Mouse (Mus musculus) forebrain, postnatal 0 days (tissue): ENCODE results near the gene Hivep3. TPM values are rescaled to one million over a fixed set of nuclear protein-coding genes. Genes with fewer than 3 reads are reported as not detected.

ENCODE experiments used
- ATAC-seq: fragments of 200-750 bp; cut with Nextera tagmentation; 2 replicates; pipeline ENCODE4 v1.8.0; 2017; ENCODE audit warnings: mild to moderate bottlenecking, moderate library complexity
- DNase-seq: peaks from one replicate; pipeline ENCODE4 v3.0.0-alpha.2; 2015
- H3K27ac ChIP-seq: fragments of 300-500 bp; sonication (generic); 2 replicates; pipeline ENCODE4 v1.5.1; 2014; ENCODE audit warnings: low read depth, mild to moderate bottlenecking, antibody characterized with exemption, low read length, moderate library complexity, mixed read lengths
- H3K27me3 ChIP-seq: fragments of 300-500 bp; sonication (generic); 2 replicates; pipeline ENCODE4 v1.6.1; 2014; ENCODE audit warnings: mild to moderate bottlenecking, low read length, mixed read lengths; ENCODE audit not compliant: insufficient read depth
- H3K36me3 ChIP-seq: fragments of 300-500 bp; sonication (generic); 2 replicates; pipeline ENCODE4 v1.6.1; 2014; ENCODE audit warnings: mild to moderate bottlenecking, moderate library complexity; ENCODE audit not compliant: insufficient read depth
- H3K4me1 ChIP-seq: fragments of 300-500 bp; sonication (generic); 2 replicates; pipeline ENCODE4 v1.6.1; 2014; ENCODE audit warnings: antibody characterized with exemption; ENCODE audit not compliant: insufficient read depth
- H3K4me2 ChIP-seq: fragments of 300-500 bp; sonication (generic); 2 replicates; pipeline ENCODE4 v1.6.1; 2014; ENCODE audit warnings: low read depth, mild to moderate bottlenecking, moderate library complexity
- H3K4me3 ChIP-seq: fragments of 300-500 bp; sonication (generic); 2 replicates; pipeline ENCODE4 v1.5.1; 2014; ENCODE audit warnings: low read depth, low read length, mixed read lengths
- H3K9ac ChIP-seq: fragments of 300-500 bp; sonication (generic); 2 replicates; pipeline ENCODE4 v1.6.1; 2014; ENCODE audit warnings: mild to moderate bottlenecking
- H3K9me3 ChIP-seq: fragments of 300-500 bp; sonication (generic); 2 replicates; pipeline ENCODE4 v1.6.1; 2016; ENCODE audit warnings: low read length
- CTCF ChIP-seq: sonication (generic); IDR thresholded peaks from 2 replicates; pipeline ENCODE4 v1.5.1; 2016; ENCODE audit warnings: antibody characterized with exemption, control low read depth, low read depth
- WGBS: fragments of 180-500 bp; shearing (Covaris S2); extraction: QIAGEN DNeasy Blood & Tissue Kit; methylation state at CpG from one replicate; pipeline ENCODE4 v1.1.7; 2014; 5-methylcytosine and 5-hydroxymethylcytosine counted together
- polyA plus RNA-seq: library from polyadenylated mRNA; unstranded; fragments of >200 nt; fragmentation: Nextera tagmentation; extraction: Ambion mirVana; gene quantifications from 2 replicates; pipeline ENCODE4 v1.2.1, GENCODE M21; 2015
- total RNA-seq: library from RNA; depleted of rRNA; stranded (reverse); fragments of >200 nt; gene quantifications from 2 replicates; pipeline ENCODE4 v1.2.3, GENCODE M21; 2014

Gene Hivep3
- total and polyA plus RNA-seq, 2 experiments from 2014 or later: 16.9 to 21.3 TPM

- WGBS: 76% methylated on average over 2 of the region's 2 CpGs
- no peaks in the 10 kb centered on the region for H3K36me3 ChIP-seq
- no peak for DNase-seq
These were observed 181.5 kb downstream of the Hivep3 start for GRCm38 (mm10) chr4:119915069-119915468.

GRCm38 (mm10) chr4:119917502-119917901, 183.9 kb downstream of the Hivep3 start:
- 76% methylated on average over 7 of the region's 7 CpGs for WGBS
- ATAC-seq: peak; percentile 59; the same call in 1 of the 2 replicates

More at GRCm38 (mm10) chr4:119915069-119915468, 181.5 kb downstream of the Hivep3 start:
- Histone ChIP-seq H3K4me2 (no peak overlapping the region), H3K27ac (no peak overlapping the region), H3K4me3 (no peak overlapping the region), H3K4me1 (no peaks in the 10 kb centered on the region), H3K27me3 (no peaks in the 10 kb centered on the region), H3K9me3 (no peaks in the 10 kb centered on the region), H3K9ac (no peak overlapping the region)
- no peak for ATAC-seq
- TF ChIP-seq CTCF: no peak

GRCm38 (mm10) chr4:119919349-119919748, 185.8 kb downstream of the Hivep3 start:
- no peak for TF ChIP-seq CTCF
- H3K4me2 ChIP-seq: no peak overlapping the region
- DNase-seq (no peak), ATAC-seq (no peak)
- no peak overlapping the region for H3K4me3 ChIP-seq
- no peak overlapping the region for H3K9ac ChIP-seq
- H3K27ac ChIP-seq: no peak overlapping the region
- no peaks in the 10 kb centered on the region for H3K27me3 ChIP-seq
- H3K36me3 ChIP-seq: no peaks in the 10 kb centered on the region
- no peaks in the 10 kb centered on the region for H3K9me3 ChIP-seq
- WGBS: 84% methylated on average over 5 of the region's 5 CpGs
- H3K4me1 ChIP-seq: no peaks in the 10 kb centered on the region

More at GRCm38 (mm10) chr4:119917502-119917901, 183.9 kb downstream of the Hivep3 start:
- Histone ChIP-seq H3K27ac (no peak overlapping the region), H3K4me3 (no peak overlapping the region), H3K36me3 (no peaks in the 10 kb centered on the region), H3K4me1 (no peaks in the 10 kb centered on the region), H3K27me3 (no peaks in the 10 kb centered on the region), H3K9ac (no peak overlapping the region), H3K4me2 (no peak overlapping the region), H3K9me3 (no peaks in the 10 kb centered on the region)
- DNase-seq: peak; percentile 75
- TF ChIP-seq CTCF: peak; percentile 82

DNA sequence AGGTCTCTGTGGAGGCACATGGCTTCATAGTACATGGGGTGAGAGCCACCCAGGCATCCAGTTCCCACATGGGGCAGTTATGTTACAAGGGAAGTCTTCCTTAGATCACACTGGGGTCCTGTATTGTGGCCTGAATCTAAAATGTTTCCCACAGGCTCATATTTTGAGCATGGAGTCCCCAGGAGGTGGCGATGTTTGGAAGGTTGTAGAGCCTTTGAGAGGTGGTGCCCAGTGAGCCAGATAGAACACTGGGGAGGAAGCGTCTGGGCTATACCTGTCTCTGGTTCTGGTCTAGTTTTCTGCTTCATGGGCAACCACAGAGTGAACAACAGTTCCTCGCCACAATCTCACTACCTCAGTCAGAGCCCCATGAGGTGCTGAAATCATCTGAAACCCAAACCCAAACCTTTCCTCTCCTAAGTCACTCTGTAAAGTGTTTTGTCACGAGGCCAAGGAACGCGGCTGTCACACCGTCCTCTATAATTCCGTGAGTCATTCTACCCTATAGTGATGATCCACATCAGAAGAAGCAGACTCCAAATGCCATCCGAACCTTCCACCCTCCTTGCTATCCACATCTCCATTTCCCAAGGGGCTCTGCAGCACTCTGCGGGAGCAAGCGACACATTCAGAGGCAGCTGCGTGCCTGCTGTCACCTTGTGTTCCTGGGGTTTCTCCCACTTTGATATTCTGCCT, 187.6 kb downstream of the Hivep3 start:
- Histone ChIP-seq H3K4me2 (no peak overlapping the region), H3K27me3 (no peaks in the 10 kb centered on the region), H3K36me3 (no peaks in the 10 kb centered on the region), H3K4me3 (no peak overlapping the region), H3K4me1 (no peaks in the 10 kb centered on the region), H3K9me3 (no peaks in the 10 kb centered on the region), H3K27ac (no peak overlapping the region), H3K9ac (no peak overlapping the region)
- ATAC-seq (peak; percentile 25; the same call in 1 of the 2 replicates), DNase-seq (peak; percentile 15)
- TF ChIP-seq CTCF: peak; percentile 47
- WGBS: 76% methylated on average over 12 of the region's 12 CpGs

- H3K27ac ChIP-seq: no peak overlapping the region
- H3K27me3 ChIP-seq: no peaks in the 10 kb centered on the region
- H3K4me2 ChIP-seq: no peak overlapping the region
- H3K36me3 ChIP-seq: no peaks in the 10 kb centered on the region
- H3K4me1 ChIP-seq: no peaks in the 10 kb centered on the region
- no peak for DNase-seq
- H3K9me3 ChIP-seq: no peaks in the 10 kb centered on the region
- 0 out of 2 replicates have a peak, but pooled peaks have one; percentile 14 for ATAC-seq
- WGBS: 69% methylated on average over 8 of the region's 8 CpGs
- H3K9ac ChIP-seq: no peak overlapping the region
- H3K4me3 ChIP-seq: no peak overlapping the region
- no peak for TF ChIP-seq CTCF
These were observed 188.2 kb downstream of the Hivep3 start for GRCm38 (mm10) chr4:119921723-119922266.

DNA sequence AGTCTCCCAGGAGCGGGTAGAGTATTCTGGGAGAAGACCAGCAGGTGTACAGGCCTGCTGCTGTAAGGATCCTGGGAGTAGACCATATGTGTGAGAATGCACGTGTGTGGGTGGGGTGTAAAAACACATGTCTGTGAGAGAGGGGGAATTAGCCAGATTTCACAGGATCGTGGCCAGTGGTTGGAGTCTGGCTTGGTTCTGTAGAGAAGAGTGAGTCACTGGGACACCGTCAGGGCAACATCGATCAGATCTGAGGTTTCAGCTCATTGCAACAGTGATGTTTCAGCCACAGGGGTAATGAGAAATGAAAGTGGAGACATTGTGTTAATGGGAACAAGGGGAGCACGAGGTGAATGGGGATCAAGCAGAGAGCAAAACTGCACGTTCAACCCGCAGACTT, 189.4 kb downstream of the Hivep3 start:
- no peaks in the 10 kb centered on the region for H3K9me3 ChIP-seq
- H3K4me1 ChIP-seq: no peaks in the 10 kb centered on the region
- no peak for TF ChIP-seq CTCF
- no peak overlapping the region for H3K4me2 ChIP-seq
- no peaks in the 10 kb centered on the region for H3K27me3 ChIP-seq
- H3K36me3 ChIP-seq: no peaks in the 10 kb centered on the region
- no peak overlapping the region for H3K4me3 ChIP-seq
- no peak overlapping the region for H3K27ac ChIP-seq
- H3K9ac ChIP-seq: no peak overlapping the region
- DNase-seq (no peak), ATAC-seq (no peak)
- WGBS: 88% methylated on average over 8 of the region's 8 CpGs

DNA sequence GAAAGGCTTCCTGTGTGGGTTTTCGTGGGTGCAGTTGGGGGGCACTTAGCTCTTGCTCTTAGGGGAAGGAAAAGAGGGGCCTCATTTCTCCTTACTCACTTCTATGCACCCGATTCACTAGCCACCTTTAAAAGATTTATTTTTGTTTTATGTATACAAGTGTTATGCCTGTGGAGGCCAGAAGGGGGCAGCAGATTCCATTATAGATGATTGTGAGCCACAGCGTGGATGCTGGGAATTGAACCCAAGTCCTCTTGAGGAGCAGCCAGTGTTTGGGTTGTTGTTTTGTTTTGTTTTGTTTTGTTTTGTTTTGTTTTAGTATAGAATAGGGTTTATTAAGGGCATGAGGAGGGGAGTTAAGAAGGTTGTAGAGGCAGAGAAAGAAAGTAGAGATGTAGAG, 189.8 kb downstream of the Hivep3 start:
- Histone ChIP-seq H3K4me1 (no peaks in the 10 kb centered on the region), H3K27me3 (no peaks in the 10 kb centered on the region), H3K4me2 (no peak overlapping the region), H3K27ac (no peak overlapping the region), H3K9me3 (no peaks in the 10 kb centered on the region), H3K9ac (no peak overlapping the region), H3K36me3 (no peaks in the 10 kb centered on the region), H3K4me3 (no peak overlapping the region)
- ATAC-seq (no peak), DNase-seq (no peak)
- peak; percentile 25 for TF ChIP-seq CTCF
- WGBS: 87% methylated on average over 3 of the region's 3 CpGs
